Mouse (Mus musculus) testis, postnatal 14 days (tissue): ENCODE measurements around the gene Eif4enif1.
"Not testable (repeated sequence)": the region's sequence is repeated elsewhere in the genome, so short reads cannot be mapped to it uniquely, and the experiment has no call there.

Source experiments
- DNase-seq: peaks from one replicate; pipeline ENCODE4 v3.0.0; 2021; ENCODE audit warnings: low spot score

The Eif4enif1 gene

DNA sequence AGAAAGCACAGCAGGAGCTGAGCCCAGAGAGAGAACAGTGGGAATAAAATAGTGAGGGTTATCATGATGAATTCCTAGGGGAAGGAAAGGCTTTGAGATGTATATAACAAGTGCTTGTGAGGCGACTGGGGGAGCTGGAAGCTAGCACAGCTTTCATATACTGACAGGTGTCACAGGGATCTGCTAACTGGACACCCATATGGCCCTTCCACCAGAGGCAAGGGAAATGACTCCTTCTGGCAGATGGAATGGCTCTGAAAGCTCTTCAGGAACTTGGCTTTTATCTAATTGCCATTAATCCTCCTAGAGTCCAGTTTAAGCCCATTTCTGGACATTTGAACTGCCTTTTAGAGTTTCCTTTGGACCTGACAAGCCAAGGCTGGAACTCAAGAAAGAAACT, 20.2 kb upstream of the Eif4enif1 start:
- DNase-seq, result not testable (repeated sequence)

DNA sequence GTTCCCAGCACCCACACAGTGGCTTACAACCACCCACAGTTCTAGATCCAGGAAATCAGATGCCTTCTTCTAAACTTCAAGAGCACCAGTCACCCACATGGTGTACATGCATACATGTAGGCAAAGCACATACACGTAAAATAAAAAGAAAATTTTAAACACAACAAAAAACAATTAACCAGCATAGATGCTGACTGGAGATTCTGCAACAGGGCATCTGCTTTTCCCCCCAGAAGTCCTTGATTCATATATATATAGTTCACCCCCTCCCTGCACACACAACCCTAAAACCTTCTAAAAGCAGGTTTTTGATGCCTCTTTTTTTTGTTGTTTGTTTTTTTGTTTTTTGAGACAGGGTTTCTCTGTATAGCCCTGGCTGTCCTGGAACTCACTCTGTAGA, 19.5 kb upstream of the Eif4enif1 start:
- peak; percentile 36 for DNase-seq

GRCm38 (mm10) chr11:3193363-3193762, 8.8 kb upstream of the Eif4enif1 start, which contains the start of gene Sfi1:
TSS of gene Sfi1 (minus strand) at chr11:3193463.
- no peak for DNase-seq

- not testable (repeated sequence) for DNase-seq
These were observed 1.6 kb upstream of the Eif4enif1 start for GRCm38 (mm10) chr11:3200636-3201035.

DNA sequence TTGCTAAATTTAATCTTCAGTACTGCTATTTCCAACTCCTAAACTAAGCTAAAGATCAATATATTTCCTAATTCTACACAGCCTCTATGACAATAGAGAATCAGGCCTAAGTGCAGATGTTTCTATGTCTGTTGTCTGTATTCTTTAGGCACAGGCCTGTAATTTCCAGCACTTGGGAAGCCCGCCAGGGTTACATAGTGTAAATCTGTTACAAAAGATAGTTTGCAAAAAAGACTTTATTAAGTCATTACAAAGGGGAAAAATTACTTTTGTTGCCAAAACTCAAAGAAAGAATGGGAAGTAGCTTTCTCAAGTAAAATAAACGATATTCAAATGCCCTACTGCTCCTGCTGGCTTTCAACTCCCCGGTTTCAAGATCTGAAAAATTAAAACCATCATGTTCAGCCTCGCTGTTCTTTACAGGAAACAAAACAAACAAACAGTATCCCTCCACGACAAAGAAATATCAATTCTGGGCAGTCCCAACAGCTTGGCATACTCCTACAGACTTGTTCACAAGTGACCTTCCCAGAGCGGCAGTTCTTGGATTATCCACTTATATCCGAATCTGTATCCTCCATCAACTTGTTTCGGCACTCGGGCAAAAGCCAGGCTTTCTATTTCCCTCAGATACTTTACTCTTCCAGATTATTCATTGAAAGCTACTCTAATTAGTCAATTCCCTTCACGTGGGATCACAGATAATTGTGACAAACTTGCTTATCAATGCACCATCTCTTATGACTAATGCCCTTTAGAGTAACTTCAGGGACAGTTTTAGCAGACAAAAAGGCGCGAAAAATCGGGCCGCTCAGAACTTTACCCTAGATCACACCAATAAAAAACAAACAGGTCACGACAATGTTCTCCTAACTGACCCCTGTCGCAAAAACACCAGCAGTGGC, 614 bp upstream of the Eif4enif1 start:
- peak; percentile 51 for DNase-seq

- DNase-seq, result peak; percentile 84
These were observed 719 bp downstream of the Eif4enif1 start for GRCm38 (mm10) chr11:3202781-3203441.

DNA sequence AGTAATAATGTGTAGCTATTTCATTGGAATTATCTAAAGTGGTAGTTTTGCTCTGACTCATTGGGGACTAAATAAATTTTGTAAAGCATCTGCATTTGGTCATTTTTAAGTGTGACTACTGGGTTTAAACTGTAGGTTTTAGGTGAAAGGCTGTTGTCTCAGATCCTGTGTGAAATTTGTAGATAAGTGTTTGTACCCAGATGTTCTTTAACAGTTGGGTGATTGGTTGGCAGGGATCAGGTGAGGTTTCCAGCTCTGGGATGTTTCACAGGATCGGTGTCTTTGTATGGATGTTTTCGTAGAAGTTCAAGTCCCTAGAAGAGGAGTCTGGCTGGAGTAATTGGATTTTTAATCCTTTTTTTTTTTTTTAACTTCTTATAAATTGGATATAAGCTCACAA, 1.6 kb downstream of the Eif4enif1 start:
- no peak for DNase-seq

DNA sequence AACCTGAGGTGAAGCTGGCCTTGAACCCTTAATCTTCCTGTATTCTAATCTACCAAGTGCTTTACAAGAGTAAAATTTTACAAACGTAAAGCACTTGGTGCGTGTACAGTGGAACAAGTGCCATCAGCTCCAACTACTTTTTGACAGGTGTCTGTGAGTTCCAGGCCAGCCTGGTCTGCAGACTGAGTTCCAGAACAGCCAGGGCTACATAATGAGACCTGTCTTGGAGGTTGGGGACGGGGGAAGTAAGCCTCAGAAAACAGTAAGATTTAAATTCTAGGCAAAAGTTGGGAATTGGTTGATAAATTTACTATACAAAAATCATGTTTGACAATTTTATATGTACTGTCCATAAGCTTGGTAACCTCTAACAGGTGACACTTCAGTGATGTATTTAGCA, 3.0 kb downstream of the Eif4enif1 start:
- no peak for DNase-seq

DNA sequence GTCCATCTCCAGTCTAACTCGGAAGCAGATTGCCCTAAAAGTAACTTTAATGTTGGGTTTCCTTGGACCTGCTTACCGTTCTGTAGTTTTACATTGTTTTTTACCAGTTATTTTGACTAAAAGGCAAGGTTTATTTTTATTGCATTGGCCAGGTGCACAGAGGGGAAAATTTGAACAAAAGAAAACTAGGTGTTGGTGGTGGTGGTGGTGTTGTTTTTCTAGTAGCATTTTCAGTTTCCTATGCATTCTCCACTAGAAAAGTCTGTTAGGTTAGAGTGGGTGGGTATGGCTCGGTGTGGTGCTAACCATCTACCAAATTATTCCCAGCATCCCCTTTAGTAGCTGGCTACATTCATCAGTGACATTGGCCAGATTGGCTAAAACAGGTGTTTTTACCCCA, 4.6 kb downstream of the Eif4enif1 start:
- no peak for DNase-seq

DNA sequence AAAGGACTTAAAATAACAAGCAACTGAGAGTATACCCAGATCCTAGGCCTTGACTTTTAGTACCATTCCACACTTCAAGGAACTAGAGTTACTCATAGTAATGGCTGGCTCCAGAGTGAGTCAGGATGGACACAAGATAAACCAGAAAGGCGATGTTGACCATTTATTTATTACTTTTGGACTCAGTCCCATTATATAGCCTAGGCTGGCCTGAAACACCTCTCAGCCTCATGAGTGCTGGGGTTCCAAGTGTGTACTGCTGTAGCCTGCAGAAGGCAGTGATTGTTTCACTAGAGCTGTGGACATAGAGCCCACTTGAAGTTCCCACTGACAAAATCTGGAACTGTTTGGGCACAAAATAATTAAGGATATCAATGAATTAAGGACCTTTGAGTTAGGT, 10.3 kb downstream of the Eif4enif1 start:
- no peak for DNase-seq

DNA sequence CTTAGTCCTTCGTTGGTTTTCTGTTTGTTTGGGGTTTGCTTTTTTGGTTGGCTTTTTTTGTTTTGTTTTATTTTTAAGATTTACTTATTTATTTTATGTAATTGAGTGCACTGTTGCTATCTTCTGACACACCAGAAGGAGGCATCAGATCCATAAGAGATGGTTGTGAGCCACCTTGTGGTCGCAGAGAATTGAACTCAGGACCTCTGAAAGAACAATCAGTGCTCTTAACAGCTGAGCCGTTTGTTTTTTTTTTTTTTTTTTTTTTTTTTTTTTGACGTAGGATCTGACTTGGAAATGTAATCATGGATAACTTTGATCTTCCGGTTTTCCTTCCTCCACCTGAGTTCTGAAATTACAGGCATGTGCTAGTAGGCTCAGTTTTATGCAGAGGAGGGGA, 20.9 kb downstream of the Eif4enif1 start:
- no peak for DNase-seq

DNA sequence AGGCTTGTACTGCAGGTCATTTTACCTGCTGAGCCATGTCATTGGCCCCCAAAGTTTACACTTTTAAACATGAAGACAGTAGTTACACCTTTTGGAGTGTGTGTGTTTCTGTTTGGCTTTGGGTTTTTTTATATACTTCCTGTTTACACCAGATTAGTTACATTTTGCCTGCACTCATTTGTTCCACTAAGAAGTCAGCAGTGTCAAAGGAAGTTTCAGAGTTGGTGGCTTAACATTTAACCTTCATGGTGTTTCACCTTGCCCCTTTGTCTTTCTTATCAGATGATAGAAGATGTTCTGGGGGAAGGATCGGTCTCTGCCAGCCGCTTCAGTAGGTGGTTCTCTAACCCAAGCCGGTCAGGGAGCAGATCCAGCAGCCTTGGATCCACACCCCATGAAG, 24.9 kb downstream of the Eif4enif1 start:
- DNase-seq, result no peak

DNA sequence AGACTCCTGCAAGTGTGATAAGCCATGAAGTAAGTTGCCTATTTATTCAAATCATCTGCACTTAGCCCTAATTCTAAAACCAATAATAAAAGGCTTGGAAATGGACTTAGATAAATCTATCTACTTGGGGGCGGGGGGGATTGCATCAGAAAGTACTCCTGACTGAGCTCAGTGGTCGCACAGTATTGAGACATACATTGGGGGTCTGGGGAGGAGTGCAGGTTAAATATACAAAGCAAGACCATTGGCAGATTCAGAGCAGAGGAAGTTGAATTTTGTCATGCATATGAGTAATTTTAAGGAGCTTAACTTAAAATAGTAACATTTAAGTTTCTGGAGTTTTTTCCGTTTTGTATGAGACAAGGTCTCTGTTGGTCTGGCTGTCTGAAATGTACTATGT, 30.1 kb downstream of the Eif4enif1 start:
- no peak for DNase-seq

DNA sequence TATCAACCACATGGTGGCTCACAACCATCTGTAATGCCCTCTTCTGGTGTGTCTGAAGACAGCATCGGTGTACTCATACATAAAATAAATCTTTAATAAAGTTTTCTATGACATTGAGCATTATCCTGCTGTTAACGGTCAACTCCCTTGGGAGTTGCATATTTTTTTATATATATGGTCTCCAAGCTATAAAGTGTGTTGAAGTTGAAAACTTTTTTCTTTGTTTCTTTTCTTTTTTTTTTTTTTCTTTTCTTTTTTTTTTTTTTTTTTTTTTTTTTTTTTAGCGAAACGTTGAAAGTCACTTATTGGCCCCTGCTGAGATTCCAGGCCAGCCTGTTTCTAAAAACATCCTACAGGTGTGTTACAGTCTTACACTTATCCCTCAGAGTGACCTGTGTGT, 31.5 kb downstream of the Eif4enif1 start:
- no peak for DNase-seq

- no peak for DNase-seq
These were observed 33.1 kb downstream of the Eif4enif1 start for GRCm38 (mm10) chr11:3235277-3235676.

GRCm38 (mm10) chr11:3242395-3242794, 40.2 kb downstream of the Eif4enif1 start:
- DNase-seq, result no peak

- DNase-seq, result no peak
These were observed 41.6 kb downstream of the Eif4enif1 start for GRCm38 (mm10) chr11:3243771-3244170.

- DNase-seq, result no peak
These were observed 45.2 kb downstream of the Eif4enif1 start for GRCm38 (mm10) chr11:3247387-3247786.

DNA sequence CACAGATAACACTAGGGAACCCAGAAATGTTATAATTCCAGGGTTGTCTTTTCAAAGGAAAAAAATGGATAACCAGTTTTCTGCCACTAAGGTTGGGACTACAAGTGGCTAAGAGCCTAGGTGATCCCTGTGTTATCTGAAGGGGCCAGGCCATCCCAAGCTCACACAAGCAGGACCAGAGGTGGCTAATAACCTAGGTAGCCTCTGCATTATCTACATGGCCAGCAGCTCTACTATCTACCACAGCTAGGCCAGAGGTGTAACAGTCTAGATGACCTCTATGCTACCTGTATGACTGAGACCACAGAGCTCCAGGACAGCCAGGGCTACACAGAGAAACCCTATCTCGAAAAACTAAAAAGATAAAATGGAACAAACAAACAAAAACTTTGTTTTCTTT, 57.3 kb downstream of the Eif4enif1 start:
- DNase-seq, result no peak

- DNase-seq, result no peak
These were observed 63.3 kb downstream of the Eif4enif1 start for GRCm38 (mm10) chr11:3265291-3266078.

DNA sequence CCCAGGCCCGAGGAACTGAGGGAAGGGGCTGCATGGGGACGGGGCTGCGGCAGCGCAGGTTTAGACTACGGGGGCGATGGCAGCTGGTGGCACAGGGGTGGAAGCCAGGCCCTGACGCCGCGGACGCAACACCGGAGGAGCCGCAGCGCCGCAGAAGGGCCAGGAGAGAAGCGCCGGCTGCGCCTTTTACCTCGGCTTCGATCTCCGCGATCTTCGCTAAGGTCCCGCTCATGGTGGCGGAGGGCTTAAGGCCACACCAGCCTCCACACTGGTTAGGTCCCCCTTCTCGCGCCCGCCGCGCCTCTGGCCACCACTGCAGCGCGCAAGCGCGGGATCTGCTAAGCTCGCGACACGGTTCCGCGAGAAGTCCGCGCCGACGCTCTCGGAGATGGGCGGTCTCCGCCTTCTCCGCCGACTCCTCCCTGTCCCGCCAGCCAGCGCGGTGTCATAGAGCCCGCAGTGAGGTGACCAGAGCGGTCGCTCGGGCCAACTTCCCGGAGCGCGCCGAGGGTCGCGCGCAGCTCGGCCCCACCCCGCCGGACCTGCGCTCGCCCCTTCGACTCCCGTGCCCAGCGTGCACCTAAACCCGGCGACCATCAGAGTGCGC, 64.0 kb downstream of the Eif4enif1 start, which contains the start of gene Drg1:
Drg1 (minus strand) TSS at position 337 of the 607 bp plus-strand sequence.
- DNase-seq, result peak; percentile 96

DNA sequence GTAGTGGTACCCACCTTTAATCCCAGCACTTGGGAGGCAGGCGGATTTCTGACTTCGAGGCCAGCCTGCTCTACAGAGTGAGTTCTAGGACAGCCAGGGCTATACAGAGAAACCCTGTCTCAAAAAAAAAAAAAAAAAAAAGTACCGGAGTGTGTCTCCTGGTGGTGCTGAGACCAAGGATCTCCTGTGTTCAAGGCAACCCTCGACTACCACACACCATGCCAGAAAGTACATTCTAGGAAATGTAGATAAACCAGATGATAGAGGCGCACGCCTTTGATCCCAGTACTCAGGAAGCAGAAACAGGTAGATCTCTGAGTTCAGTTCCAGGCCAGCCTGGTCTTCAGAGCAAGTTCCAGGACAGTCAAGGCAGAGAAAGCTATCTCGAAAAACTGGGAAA, 64.9 kb downstream of the Eif4enif1 start:
- DNase-seq, result no peak
